8 mouse cellular contexts compared by ENCODE assay signal in genomic region chr9:65202165-65202754, GRCm38 (mm10). TPM values are rescaled to one million over a fixed set of nuclear protein-coding genes. Genes with fewer than 3 reads are reported as not detected.
DNase-seq lines count a peak whose midpoint lies in the region; ATAC-seq and TF ChIP-seq lines count a peak whose summit lies in the region.

No protein-coding gene starts in this region.

- 18% methylated on average over 11 of the region's 11 CpGs for WGBS in spleen, adult 2 months
- 30% methylated on average over 11 of the region's 11 CpGs for WGBS in forebrain, embryonic 11.5 days
- WGBS in liver, embryonic 13.5 days (ENCODE audit: insufficient replicate concordance), result 22% methylated on average over 11 of the region's 11 CpGs
- 27% methylated on average over 11 of the region's 11 CpGs for WGBS in stomach, embryonic 16.5 days

- H3K4me2 ChIP-seq in forebrain, embryonic 11.5 days (ENCODE audit: low read depth, low read length, severe bottlenecking), result peak overlapping the region; percentile 60
- peak overlapping the region; percentile 64 for H3K4me2 ChIP-seq in liver, embryonic 13.5 days
- peak overlapping the region; percentile 83 for H3K4me2 ChIP-seq in stomach, embryonic 16.5 days (ENCODE audit: low read depth, low read length)

- H3K9ac ChIP-seq in forebrain, embryonic 11.5 days (ENCODE audit: low read length), result peak overlapping the region; percentile 55
- peak overlapping the region; percentile 72 for H3K9ac ChIP-seq in liver, embryonic 13.5 days
- peak overlapping the region; percentile 73 for H3K9ac ChIP-seq in stomach, embryonic 16.5 days (ENCODE audit: low read length)

- no peak for DNase-seq in spleen, adult 2 months (ENCODE audit: low read depth in 1 of 2, low spot score in 2 of 2)
- DNase-seq in spleen, adult 12 weeks (ENCODE audit: low spot score), result no peak
- no peak for DNase-seq in forebrain, embryonic 11.5 days (ENCODE audit: low spot score)
- no peak for DNase-seq in liver, embryonic 13.5 days
- no peak for DNase-seq in layer of hippocampus, postnatal 14 days (ENCODE audit: low spot score in 2 of 2)
- DNase-seq in right cerebral cortex, adult 2 months (ENCODE audit: low spot score in 2 of 2), result no peak
- DNase-seq in thymus, postnatal 4 days, result no peak

- peak overlapping the region; percentile 72 for H3K4me3 ChIP-seq in spleen, adult 2 months (ENCODE audit: extremely low read depth, insufficient read depth, insufficient read length)
- H3K4me3 ChIP-seq in forebrain, embryonic 11.5 days (ENCODE audit: low read depth, low read length), result peak overlapping the region; percentile 21
- H3K4me3 ChIP-seq in liver, embryonic 13.5 days (replicated peaks), result peak overlapping the region; percentile 48
- peak overlapping the region; percentile 54 for H3K4me3 ChIP-seq in stomach, embryonic 16.5 days (replicated peaks; ENCODE audit: low read length)

- no peak for TF ChIP-seq POLR2A in spleen, adult 2 months (IDR thresholded peaks at IDR 0.05; ENCODE audit: low read depth, low read length)

- no peaks in the 10 kb centered on the region for H3K27me3 ChIP-seq in spleen, adult 2 months (ENCODE audit: control insufficient read depth, insufficient read depth, low read length)
- no peaks in the 10 kb centered on the region for H3K27me3 ChIP-seq in forebrain, embryonic 11.5 days (ENCODE audit: control insufficient read depth, insufficient read depth, low read length)
- H3K27me3 ChIP-seq in liver, embryonic 13.5 days, result no peaks in the 10 kb centered on the region
- H3K27me3 ChIP-seq in stomach, embryonic 16.5 days (ENCODE audit: control insufficient read depth, insufficient read depth, low read length), result no peaks in the 10 kb centered on the region

- H3K4me1 ChIP-seq in spleen, adult 2 months (ENCODE audit: control insufficient read depth, insufficient read depth, insufficient read length), result 0 out of 2 replicates have a peak, but pooled peaks cover 2% of the 10 kb centered on the region
- no peaks in the 10 kb centered on the region; the same call in 1 of the 2 replicates for H3K4me1 ChIP-seq in forebrain, embryonic 11.5 days (replicated peaks; ENCODE audit: control insufficient read depth, insufficient read depth, low read length)
- peaks cover 51% of the 10 kb centered on the region for H3K4me1 ChIP-seq in liver, embryonic 13.5 days (replicated peaks)
- no peaks in the 10 kb centered on the region for H3K4me1 ChIP-seq in stomach, embryonic 16.5 days (ENCODE audit: control insufficient read depth, insufficient read depth, low read length)

- peak overlapping the region; percentile 93 for H3K27ac ChIP-seq in spleen, adult 2 months (ENCODE audit: insufficient read depth, low read length)
- H3K27ac ChIP-seq in forebrain, embryonic 11.5 days (ENCODE audit: low read depth, low read length), result no peak overlapping the region; the same call in 1 of the 2 replicates
- peak overlapping the region; percentile 89 for H3K27ac ChIP-seq in liver, embryonic 13.5 days
- H3K27ac ChIP-seq in stomach, embryonic 16.5 days (ENCODE audit: low read length), result peak overlapping the region; percentile 84

- H3K36me3 ChIP-seq in spleen, adult 2 months (ENCODE audit: control insufficient read depth, insufficient read depth, low read length), result no peaks in the 10 kb centered on the region
- H3K36me3 ChIP-seq in forebrain, embryonic 11.5 days (ENCODE audit: control insufficient read depth, insufficient read depth, low read length), result no peaks in the 10 kb centered on the region
- no peaks in the 10 kb centered on the region for H3K36me3 ChIP-seq in liver, embryonic 13.5 days
- H3K36me3 ChIP-seq in stomach, embryonic 16.5 days (ENCODE audit: control insufficient read depth, insufficient read depth, low read length), result no peaks in the 10 kb centered on the region

- TF ChIP-seq CTCF in spleen, adult 2 months (IDR thresholded peaks at IDR 0.05; ENCODE audit: extremely low read depth, insufficient read depth, insufficient read length, insufficient replicate concordance), result no peak

- ATAC-seq in forebrain, embryonic 11.5 days (replicated peaks; ENCODE audit: low FRiP score), result peak; percentile 54; the same call in 1 of the 2 replicates
- ATAC-seq in liver, embryonic 13.5 days (ENCODE audit: low read depth), result 0 out of 2 replicates have a peak, but pooled peaks have one; percentile 4
- ATAC-seq in stomach, embryonic 16.5 days (ENCODE audit: insufficient read depth, low FRiP score), result no peak

- H3K9me3 ChIP-seq in forebrain, embryonic 11.5 days (ENCODE audit: control insufficient read depth, low read length), result no peaks in the 10 kb centered on the region
- H3K9me3 ChIP-seq in liver, embryonic 13.5 days (replicated peaks), result no peaks in the 10 kb centered on the region
- no peaks in the 10 kb centered on the region for H3K9me3 ChIP-seq in stomach, embryonic 16.5 days (replicated peaks; ENCODE audit: control insufficient read depth, low read length)

RNA-seq across cellular contexts. Expression of gene Parp16, which starts 7.1 kb away (rescaled TPM):
- 7.4 and 9.1 TPM in 2 replicates for polyA plus RNA-seq in spleen, adult 2 months (2012; rRNA removed)
- polyA plus RNA-seq in forebrain, embryonic 11.5 days (2014; fragmentation: Nextera tagmentation; extraction: Ambion mirVana), result 5.4 and 6.6 TPM in 2 replicates
- 8.2 and 9.2 TPM in 2 replicates for polyA plus RNA-seq in liver, embryonic 13.5 days (2015; fragmentation: Nextera tagmentation; extraction: Ambion mirVana)
- 7.5 and 7.6 TPM in 2 replicates for polyA plus RNA-seq in stomach, embryonic 16.5 days (2015; fragmentation: Nextera tagmentation; extraction: Ambion mirVana)
- total RNA-seq in layer of hippocampus, postnatal 14 days (2021), result 1 to 10 TPM; 4.1 TPM

Comparison
In these comparisons a context has a peak if more than half of its experiments do, and no peak if none do; other contexts are left out.
1. H3K4me3 ChIP-seq: peak in every context shown above with its lines; median percentile 72 in spleen, adult 2 months; 54 in stomach, embryonic 16.5 days; 48 in liver, embryonic 13.5 days; 21 in forebrain, embryonic 11.5 days.